Mouse (Mus musculus) liver, postnatal 0 days (tissue): ENCODE data around the gene Urm1. TPM values are rescaled to one million over a fixed set of nuclear protein-coding genes. Genes with fewer than 3 reads are reported as not detected.

ENCODE experiments used
- ATAC-seq: fragments of 200-750 bp; cut with Nextera tagmentation; 2 replicates; pipeline ENCODE4 v1.8.0; 2017; ENCODE audit warnings: mild to moderate bottlenecking, moderate library complexity
- DNase-seq: peaks from one replicate; pipeline ENCODE4 v3.0.0-alpha.2; 2016
- H3K27ac ChIP-seq: fragments of 300-500 bp; sonication (generic); 2 replicates; pipeline ENCODE4 v1.5.1; 2014; ENCODE audit warnings: antibody characterized with exemption, moderate library complexity, mild to moderate bottlenecking, low read depth
- H3K27me3 ChIP-seq: fragments of 300-500 bp; sonication (generic); 2 replicates; pipeline ENCODE4 v1.6.1; 2014; ENCODE audit warnings: low read length, control low read depth, mixed read lengths; ENCODE audit not compliant: insufficient read depth
- H3K36me3 ChIP-seq: fragments of 300-500 bp; sonication (generic); replicated peaks from 2 replicates; pipeline ENCODE4 v1.6.1; 2014; ENCODE audit warnings: mild to moderate bottlenecking, control low read depth, low read length, moderate library complexity, mixed read lengths; ENCODE audit not compliant: insufficient read depth
- H3K4me1 ChIP-seq: fragments of 300-500 bp; sonication (generic); 2 replicates; pipeline ENCODE4 v1.6.1; 2014; ENCODE audit warnings: antibody characterized with exemption, mild to moderate bottlenecking, control low read depth; ENCODE audit not compliant: insufficient read depth
- H3K4me2 ChIP-seq: fragments of 300-500 bp; sonication (generic); 2 replicates; pipeline ENCODE4 v1.6.1; 2014; ENCODE audit warnings: low read depth, mild to moderate bottlenecking, low read length, moderate library complexity, mixed read lengths
- H3K4me3 ChIP-seq: fragments of 300-500 bp; sonication (generic); 2 replicates; pipeline ENCODE4 v1.5.1; 2014; ENCODE audit warnings: low read depth, low read length
- H3K9ac ChIP-seq: fragments of 300-500 bp; sonication (generic); replicated peaks from 2 replicates; pipeline ENCODE4 v1.6.1; 2014; ENCODE audit warnings: mild to moderate bottlenecking, moderate library complexity
- H3K9me3 ChIP-seq: fragments of 300-500 bp; sonication (generic); 2 replicates; pipeline ENCODE4 v1.6.1; 2016; ENCODE audit warnings: mild to moderate bottlenecking, control low read depth, low read length, mixed read lengths
- CTCF ChIP-seq: sonication (generic); IDR thresholded peaks from 2 replicates; pipeline ENCODE4 v1.5.1; 2016; ENCODE audit warnings: antibody characterized with exemption, low read depth
- EP300 ChIP-seq: IDR thresholded peaks from 2 replicates; pipeline ENCODE4 v1.6.1; 2016; ENCODE audit warnings: antibody characterized with exemption, low read depth, mild to moderate bottlenecking
- WGBS: fragments of 180-500 bp; shearing (Covaris S2); extraction: QIAGEN DNeasy Blood & Tissue Kit; methylation state at CpG from one replicate; pipeline ENCODE4 v1.1.7; 2014; ENCODE audit not compliant: insufficient replicate concordance; 5-methylcytosine and 5-hydroxymethylcytosine counted together
- polyA plus RNA-seq: library from polyadenylated mRNA; unstranded; fragments of >200 nt; fragmentation: Nextera tagmentation; extraction: Ambion mirVana; gene quantifications from 2 replicates; pipeline ENCODE4 v1.2.1, GENCODE M21; 2015

Urm1 gene
- polyA plus RNA-seq, 1 experiment from 2014 or later: 8.7 TPM

DNA sequence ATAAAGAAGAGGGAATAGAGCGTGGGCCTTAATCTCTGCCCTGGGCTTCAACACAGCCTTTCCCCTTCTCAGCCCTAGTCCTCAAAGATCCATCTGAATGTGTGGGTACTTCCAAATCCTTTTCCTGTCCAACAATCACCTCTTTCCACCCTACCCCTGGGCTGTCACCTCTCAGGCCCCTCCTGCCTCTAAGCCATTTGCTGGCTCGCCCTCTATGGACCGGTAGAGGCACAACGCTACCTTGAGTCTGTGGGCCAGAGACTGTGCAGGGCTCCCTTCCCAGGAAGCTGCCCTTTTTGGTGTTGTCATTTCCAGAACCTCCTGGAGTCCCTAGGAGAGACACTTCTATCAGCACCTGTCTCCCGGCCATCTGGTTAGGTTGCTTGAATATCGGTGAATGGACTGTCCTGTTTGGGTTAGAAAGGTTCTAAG lies 16.5 kb upstream of the Urm1 start:
- no peak overlapping the region for H3K27ac ChIP-seq
- H3K36me3 ChIP-seq: peaks cover 24% of the 10 kb centered on the region
- no peak for TF ChIP-seq EP300
- peak; percentile 67 for TF ChIP-seq CTCF
- 27% methylated on average over 6 of the region's 6 CpGs for WGBS
- H3K9me3 ChIP-seq: no peaks in the 10 kb centered on the region
- peaks cover 11% of the 10 kb centered on the region; the same call in 1 of the 2 replicates for H3K4me1 ChIP-seq
- H3K4me3 ChIP-seq: peak overlapping the region; percentile 74
- H3K27me3 ChIP-seq: no peaks in the 10 kb centered on the region
- H3K9ac ChIP-seq: peak overlapping the region; percentile 78
- H3K4me2 ChIP-seq: peak overlapping the region; percentile 96
- ATAC-seq (peak; percentile 48; the same call in 1 of the 2 replicates), DNase-seq (peak; percentile 54)

DNA sequence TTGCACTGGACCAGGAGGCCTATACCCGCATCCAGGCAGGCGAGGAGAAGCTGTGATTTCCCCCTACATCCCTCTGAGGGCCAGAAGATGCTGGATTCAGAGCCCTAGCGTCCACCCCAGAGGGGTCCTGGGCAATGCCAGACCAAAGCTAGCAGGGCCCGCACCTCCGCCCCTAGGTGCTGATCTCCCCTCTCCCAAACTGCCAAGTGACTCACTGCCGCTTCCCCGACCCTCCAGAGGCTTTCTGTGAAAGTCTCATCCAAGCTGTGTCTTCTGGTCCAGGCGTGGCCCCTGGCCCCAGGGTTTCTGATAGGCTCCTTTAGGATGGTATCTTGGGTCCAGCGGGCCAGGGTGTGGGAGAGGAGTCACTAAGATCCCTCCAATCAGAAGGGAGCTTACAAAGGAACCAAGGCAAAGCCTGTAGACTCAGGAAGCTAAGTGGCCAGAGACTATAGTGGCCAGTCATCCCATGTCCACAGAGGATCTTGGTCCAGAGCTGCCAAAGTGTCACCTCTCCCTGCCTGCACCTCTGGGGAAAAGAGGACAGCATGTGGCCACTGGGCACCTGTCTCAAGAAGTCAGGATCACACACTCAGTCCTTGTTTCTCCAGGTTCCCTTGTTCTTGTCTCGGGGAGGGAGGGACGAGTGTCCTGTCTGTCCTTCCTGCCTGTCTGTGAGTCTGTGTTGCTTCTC lies 4.0 kb upstream of the Urm1 start:
- Histone ChIP-seq H3K27me3 (no peaks in the 10 kb centered on the region), H3K9ac (no peak overlapping the region), H3K4me3 (no peak overlapping the region), H3K27ac (no peak overlapping the region), H3K36me3 (peaks cover 28% of the 10 kb centered on the region), H3K4me1 (peaks cover 17% of the 10 kb centered on the region), H3K4me2 (no peak overlapping the region), H3K9me3 (no peaks in the 10 kb centered on the region)
- TF ChIP-seq CTCF (no peak), EP300 (no peak)
- DNase-seq (no peak), ATAC-seq (no peak)
- 79% methylated on average over 11 of the region's 11 CpGs for WGBS

DNA sequence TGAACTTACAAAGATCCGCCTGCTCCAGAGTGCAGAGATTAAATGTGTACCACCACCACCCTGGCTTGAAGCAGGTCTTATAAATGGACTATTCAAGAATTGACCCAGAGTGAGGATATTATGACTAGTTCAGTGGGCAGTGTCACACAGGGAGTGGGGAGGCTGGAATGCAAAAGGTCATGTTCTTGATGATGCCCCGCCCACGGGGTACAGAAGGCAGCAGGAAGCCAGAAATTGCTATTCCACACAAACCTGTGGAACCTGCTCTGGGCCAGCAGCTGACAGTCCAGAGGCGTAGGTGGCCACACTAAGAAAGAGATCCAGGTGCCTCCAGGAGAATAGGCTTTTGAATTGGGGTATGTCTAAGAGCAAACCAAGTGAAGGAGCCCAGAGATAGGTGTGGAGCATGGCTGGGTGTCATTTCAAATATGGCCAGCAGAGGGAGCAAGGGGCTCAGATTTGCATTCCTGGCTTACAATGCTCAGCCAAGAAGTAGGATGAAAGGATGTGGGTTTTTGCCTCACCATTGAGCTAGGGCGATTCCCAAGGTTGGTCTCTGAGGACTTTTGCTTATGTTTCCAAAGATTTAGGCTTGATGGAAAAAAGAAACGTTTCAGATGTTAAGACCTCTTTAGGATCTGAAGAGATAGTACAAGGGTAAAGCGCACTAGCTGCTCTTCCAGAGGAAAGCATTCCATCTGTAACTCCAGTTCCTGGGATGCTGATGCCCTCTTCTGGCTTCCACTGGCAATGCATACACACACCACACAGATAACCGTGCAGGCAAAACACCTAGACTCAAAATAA lies 2.2 kb upstream of the Urm1 start:
- ATAC-seq (peak; percentile 63; the same call in 1 of the 2 replicates), DNase-seq (peak; percentile 84)
- peaks cover 14% of the 10 kb centered on the region for H3K36me3 ChIP-seq
- H3K4me2 ChIP-seq: no peak overlapping the region
- H3K9ac ChIP-seq: no peak overlapping the region
- no peak overlapping the region for H3K4me3 ChIP-seq
- H3K27ac ChIP-seq: no peak overlapping the region
- WGBS: 42% methylated on average over 8 of the region's 8 CpGs
- no peaks in the 10 kb centered on the region for H3K27me3 ChIP-seq
- peaks cover 17% of the 10 kb centered on the region for H3K4me1 ChIP-seq
- H3K9me3 ChIP-seq: no peaks in the 10 kb centered on the region
- no peak for TF ChIP-seq EP300
- peak; percentile 88 for TF ChIP-seq CTCF

DNA sequence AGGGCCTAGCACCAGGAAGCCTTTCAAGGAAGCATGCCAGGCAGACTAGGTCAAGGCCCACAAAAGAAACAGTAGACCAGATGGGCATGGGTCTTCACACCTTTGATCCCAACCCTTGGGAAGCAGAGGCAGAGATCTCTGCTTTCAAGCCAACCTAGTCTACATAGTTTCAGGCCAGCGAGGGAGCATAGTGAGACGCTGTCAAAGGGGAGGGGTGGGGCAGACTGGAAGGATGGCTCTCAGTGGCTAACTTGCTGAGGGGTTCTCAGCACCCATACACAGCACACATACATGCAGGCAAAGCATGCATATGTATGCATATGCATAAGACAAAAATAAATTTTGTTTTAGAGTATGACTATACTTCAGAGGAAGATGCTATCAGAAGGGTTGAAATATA lies 512 bp upstream of the Urm1 start:
- Histone ChIP-seq H3K4me2 (peak overlapping the region; percentile 95), H3K36me3 (peaks cover 3% of the 10 kb centered on the region), H3K27me3 (no peaks in the 10 kb centered on the region), H3K4me1 (peaks cover 17% of the 10 kb centered on the region), H3K4me3 (peak overlapping the region; percentile 56; the same call in 1 of the 2 replicates), H3K9me3 (no peaks in the 10 kb centered on the region), H3K9ac (peak overlapping the region; percentile 69; the same call in 1 of the 2 replicates), H3K27ac (no peak overlapping the region)
- 54% methylated on average over 2 of the region's 2 CpGs for WGBS
- DNase-seq (no peak), ATAC-seq (no peak)
- no peak for TF ChIP-seq EP300
- no peak for TF ChIP-seq CTCF

DNA sequence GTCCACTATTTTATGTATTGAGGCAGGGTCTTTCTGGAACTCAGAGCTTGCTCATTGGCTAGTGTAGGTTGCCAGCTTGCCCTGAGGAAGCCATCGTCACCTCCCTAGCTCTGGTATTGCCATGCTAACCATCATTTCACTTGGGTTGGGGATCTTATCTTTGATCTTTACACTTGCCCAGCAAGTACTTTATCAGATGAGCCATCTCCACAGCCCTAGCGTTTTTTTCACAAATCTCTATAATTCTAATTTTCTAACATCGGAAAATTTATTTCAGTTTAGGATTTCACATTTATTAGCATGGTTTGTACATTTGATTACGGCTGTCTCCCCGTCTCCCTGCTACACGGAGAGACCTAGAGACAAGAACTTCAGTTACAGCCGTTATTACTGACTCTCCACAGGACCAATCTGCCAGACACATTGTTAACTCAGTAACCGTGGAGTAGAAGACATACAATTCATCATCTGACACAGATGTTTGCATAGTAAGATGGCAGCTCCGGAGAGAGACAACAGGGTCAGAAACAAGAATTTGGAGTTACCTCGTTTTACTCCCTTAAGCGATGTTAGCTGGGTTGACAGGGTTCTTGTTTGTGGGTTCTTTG lies 6.5 kb downstream of the Urm1 start:
- peaks cover 2% of the 10 kb centered on the region; the same call in 1 of the 2 replicates for H3K36me3 ChIP-seq
- DNase-seq (no peak), ATAC-seq (peak; percentile 32; the same call in 1 of the 2 replicates)
- peak overlapping the region; percentile 78 for H3K4me2 ChIP-seq
- peak overlapping the region; percentile 66 for H3K9ac ChIP-seq
- WGBS: 8% methylated on average over 11 of the region's 11 CpGs
- TF ChIP-seq EP300: no peak
- no peak for TF ChIP-seq CTCF
- H3K27me3 ChIP-seq: no peaks in the 10 kb centered on the region
- H3K4me1 ChIP-seq: peaks cover 8% of the 10 kb centered on the region
- peak overlapping the region; percentile 86 for H3K4me3 ChIP-seq
- H3K27ac ChIP-seq: peak overlapping the region; percentile 92
- no peaks in the 10 kb centered on the region for H3K9me3 ChIP-seq
